Mouse (Mus musculus) monocyte, adult 5-6 weeks (primary cell): ENCODE measurements around the gene Mrpl40. TPM values are rescaled to one million over a fixed set of nuclear protein-coding genes. Genes with fewer than 3 reads are reported as not detected.

ENCODE experiments used
- ATAC-seq: fragments of 153-309, 156-312 bp; replicated peaks from 2 replicates; pipeline ENCODE4 v1.8.0; 2017; ENCODE audit warnings: mild to moderate bottlenecking; ENCODE audit not compliant: low TSS enrichment, insufficient number of reproducible peaks, severe bottlenecking, poor library complexity, low FRiP score
- total RNA-seq: library from RNA; stranded (forward); fragments of 200-1000, 200-491, 200-594 nt; gene quantifications from 3 replicates; pipeline ENCODE4 v1.2.3, GENCODE M21; 2017

Gene Mrpl40
- total RNA-seq, 1 experiment from 2014 or later: 91.3 TPM

- ATAC-seq: no peak
Measured at GRCm38 (mm10) chr16:18836073-18836467, 40.6 kb downstream of the Mrpl40 start.

- no peak for ATAC-seq
Measured at GRCm38 (mm10) chr16:18833486-18833885, 43.2 kb downstream of the Mrpl40 start.

- no peak for ATAC-seq
Measured at GRCm38 (mm10) chr16:18829102-18829501, 47.6 kb downstream of the Mrpl40 start.

- no peak for ATAC-seq
Measured at GRCm38 (mm10) chr16:18828630-18829029, 48.0 kb downstream of the Mrpl40 start.

GRCm38 (mm10) chr16:18822925-18823324 lies 53.7 kb downstream of the Mrpl40 start:
- no peak for ATAC-seq

GRCm38 (mm10) chr16:18822356-18822755 lies 54.3 kb downstream of the Mrpl40 start:
- ATAC-seq: no peak

Other genes starting within 250 kb of the Mrpl40 start
- 1.5 to 6.3 TPM (median 4.2 TPM) in 3 replicates for gene Sept5, start 246.9 kb downstream of the Mrpl40 start, total RNA-seq
- gene Cldn5, start 100.0 kb downstream of the Mrpl40 start, total RNA-seq: not detected in 3 replicates
- gene Ufd1, start 65.1 kb downstream of the Mrpl40 start, total RNA-seq: 110 to 126 TPM (median 113 TPM) in 3 replicates
- gene Cdc45, start 64.9 kb downstream of the Mrpl40 start, total RNA-seq: 1.8 to 6.1 TPM (median 2.5 TPM) in 3 replicates
- gene 2510002D24Rik, start 40.3 kb downstream of the Mrpl40 start, total RNA-seq: 26.2 to 49.7 TPM (median 26.5 TPM) in 3 replicates
- 3.1 to 5.0 TPM in 2 of 3 replicates, not detected in the other for gene Gm28539, start 40.3 kb downstream of the Mrpl40 start, total RNA-seq
- gene Hira, start 175 bp upstream of the Mrpl40 start, total RNA-seq: 23.1 to 52.8 TPM (median 34.3 TPM) in 3 replicates